18 mouse cellular contexts compared by ENCODE assay signal in genomic region chr6:80862256-80862655, GRCm38 (mm10).
DNase-seq lines count a peak whose midpoint lies in the region; ATAC-seq lines count a peak whose summit lies in the region.
"Had no signal": no experiment of that assay in that cellular context is flagged by ENCODE, and none has a peak within 500 bp of the region (broad histone marks: within the 10 kb centered on the region; RNA-seq: fewer than 3 reads in every experiment).

No protein-coding gene starts in this region.

- DNase-seq in frontal cortex, postnatal 25 days (ENCODE audit: low spot score in 2 of 2): no peak
- DNase-seq in left cerebral cortex, adult 9 months (ENCODE audit: low spot score in 2 of 2): peak; percentile 19 to 60
- no peak for DNase-seq in left cerebral cortex, adult 18-20 months (ENCODE audit: low spot score in 2 of 2)
- peak; percentile 49 for DNase-seq in layer of hippocampus, adult 9-10 months (ENCODE audit: low spot score)
- no peak for DNase-seq in urinary bladder, postnatal 10 days (ENCODE audit: low spot score)
- no peak for DNase-seq in urinary bladder, adult 18-20 months (ENCODE audit: low spot score in 2 of 2)
- DNase-seq: B cell, adult 2 months; cerebellum, adult 18-20 months; cerebellum, postnatal 14 days; gastrocnemius, postnatal 36 days; heart, adult 2 months; kidney, postnatal 36 days; liver, embryonic 13.5 days; lung, adult 2 months; lung, postnatal 14 days had no signal

- peak; percentile 64 for ATAC-seq in frontal cortex, adult (ENCODE audit: low TSS enrichment)
- ATAC-seq: intestine, postnatal 0 days; Patski had no signal

Comparison
In these comparisons a context has a peak if more than half of its experiments do, and no peak if none do; other contexts are left out.
1. DNase-seq: peak in left cerebral cortex, adult 9 months (2 of 2) and layer of hippocampus, adult 9-10 months (single experiment); none in frontal cortex, postnatal 25 days (0 of 2), left cerebral cortex, adult 18-20 months (0 of 2), urinary bladder, postnatal 10 days (single experiment) and urinary bladder, adult 18-20 months (0 of 2).